ENCODE assay signal across 8 mouse cellular contexts in genomic region chr2:73572539-73573372, GRCm38 (mm10). TPM values are rescaled to one million over a fixed set of nuclear protein-coding genes. Genes with fewer than 3 reads are reported as not detected.
A peak's percentile ranks its signal among the peaks of the same experiment; 100 is the strongest.
DNase-seq lines count a peak whose midpoint lies in the region; ATAC-seq and TF ChIP-seq lines count a peak whose summit lies in the region.

No protein-coding gene starts in this region.

- no peak for TF ChIP-seq POLR2A in embryonic fibroblast, embryonic 13.5 days (IDR thresholded peaks at IDR 0.05; ENCODE audit: low read depth, low read length)
- no peak for TF ChIP-seq POLR2A in myocyte (IDR thresholded peaks at IDR 0.05; ENCODE audit: insufficient read length, low read depth)
- no peak for TF ChIP-seq POLR2A in testis, adult 2 months (IDR thresholded peaks at IDR 0.05; ENCODE audit: control insufficient read depth, low read depth, low read length)

- H3K27me3 ChIP-seq in E14TG2a.4 (ENCODE audit: insufficient read depth, low read length) (peaks cover 6% of the 10 kb centered on the region; the same call in 1 of the 2 replicates), myocyte (ENCODE audit: control insufficient read depth, insufficient read depth, insufficient read length) (no peaks in the 10 kb centered on the region)
- no peaks in the 10 kb centered on the region for H3K27me3 ChIP-seq in heart, embryonic 11.5 days (ENCODE audit: control insufficient read depth, insufficient read depth, low read length)
- H3K27me3 ChIP-seq in limb, embryonic 12.5 days = no peaks in the 10 kb centered on the region
- H3K27me3 ChIP-seq in testis, adult 2 months (ENCODE audit: control insufficient read depth, insufficient read depth, low read length) = no peaks in the 10 kb centered on the region

- no peaks in the 10 kb centered on the region for H3K9me3 ChIP-seq in E14TG2a.4 (ENCODE audit: low read length)
- H3K9me3 ChIP-seq in heart, embryonic 11.5 days (replicated peaks; ENCODE audit: control insufficient read depth, low read length) = no peaks in the 10 kb centered on the region
- no peaks in the 10 kb centered on the region for H3K9me3 ChIP-seq in limb, embryonic 12.5 days

- H3K4me2 ChIP-seq in heart, embryonic 11.5 days = peak overlapping the region; percentile 1; the same call in 1 of the 2 replicates
- peak overlapping the region; percentile 62 for H3K4me2 ChIP-seq in limb, embryonic 12.5 days
- no peak overlapping the region for H3K4me2 ChIP-seq in myocyte (ENCODE audit: low read depth)

- H3K4me1 ChIP-seq in E14TG2a.4 (replicated peaks; ENCODE audit: low read depth, low read length) = peaks cover 16% of the 10 kb centered on the region; the same call in 1 of the 2 replicates
- H3K4me1 ChIP-seq in embryonic fibroblast, embryonic 13.5 days (ENCODE audit: control insufficient read depth, insufficient read depth, low read length) = peaks cover 5% of the 10 kb centered on the region; the same call in 1 of the 2 replicates
- no peaks in the 10 kb centered on the region for H3K4me1 ChIP-seq in heart, embryonic 11.5 days (ENCODE audit: control insufficient read depth, insufficient read depth, low read length)
- H3K4me1 ChIP-seq in limb, embryonic 12.5 days (replicated peaks) = peaks cover 27% of the 10 kb centered on the region
- H3K4me1 ChIP-seq in testis, adult 2 months (ENCODE audit: control insufficient read depth, insufficient read depth, low read length) = peaks cover 14% of the 10 kb centered on the region

- peak; percentile 33 to 43 for DNase-seq in adrenal gland, postnatal 4 days (ENCODE audit: low spot score in 2 of 2)
- DNase-seq in kidney, adult 9 months = peak; percentile 67

- TF ChIP-seq CTCF in E14TG2a.4 (conservative IDR thresholded peaks at IDR 0.05; ENCODE audit: low read length) = peak; percentile 92
- TF ChIP-seq CTCF in embryonic fibroblast, embryonic 13.5 days (IDR thresholded peaks at IDR 0.05; ENCODE audit: borderline replicate concordance, insufficient read depth, low read length) = peak; percentile 82; the same call in 1 of the 2 replicates
- TF ChIP-seq CTCF in testis, adult 2 months (IDR thresholded peaks at IDR 0.05; ENCODE audit: control insufficient read depth, insufficient read depth, insufficient replicate concordance, low read depth, low read length) = peak; percentile 94; the same call in 1 of the 2 replicates

- H3K4me3 ChIP-seq in E14TG2a.4 (replicated peaks; ENCODE audit: low read length) = no peak overlapping the region
- no peak overlapping the region for H3K4me3 ChIP-seq in embryonic fibroblast, embryonic 13.5 days (ENCODE audit: insufficient read depth, low read length)
- no peak overlapping the region for H3K4me3 ChIP-seq in heart, embryonic 11.5 days (ENCODE audit: low read depth, low read length)
- H3K4me3 ChIP-seq in limb, embryonic 12.5 days (replicated peaks) = peak overlapping the region; percentile 35
- H3K4me3 ChIP-seq in myocyte = no peak overlapping the region
- peak overlapping the region; percentile 30; the same call in 1 of the 2 replicates for H3K4me3 ChIP-seq in testis, adult 2 months (ENCODE audit: control insufficient read depth, low read depth, low read length)

- H3K9ac ChIP-seq in heart, embryonic 11.5 days (ENCODE audit: low read depth, low read length) = no peak overlapping the region
- peak overlapping the region; percentile 34; the same call in 1 of the 2 replicates for H3K9ac ChIP-seq in limb, embryonic 12.5 days (replicated peaks)

- H3K27ac ChIP-seq in embryonic fibroblast, embryonic 13.5 days (ENCODE audit: insufficient read depth, low read length) = 0 out of 2 replicates have a peak overlapping the region, but pooled peaks have one; percentile 16
- H3K27ac ChIP-seq in heart, embryonic 11.5 days (ENCODE audit: low read depth, low read length) = no peak overlapping the region
- H3K27ac ChIP-seq in limb, embryonic 12.5 days = peak overlapping the region; percentile 68
- no peak overlapping the region for H3K27ac ChIP-seq in testis, adult 2 months (ENCODE audit: control insufficient read depth, insufficient read depth, low read depth, low read length)

- no peak overlapping the region for H3ac ChIP-seq in myocyte (ENCODE audit: control insufficient read depth, insufficient read length)

- no peaks in the 10 kb centered on the region for H3K36me3 ChIP-seq in E14TG2a.4 (ENCODE audit: insufficient read depth, low read length)
- no peaks in the 10 kb centered on the region for H3K36me3 ChIP-seq in heart, embryonic 11.5 days (ENCODE audit: control insufficient read depth, insufficient read depth, low read length)
- no peaks in the 10 kb centered on the region for H3K36me3 ChIP-seq in limb, embryonic 12.5 days
- peaks cover 35% of the 10 kb centered on the region for H3K36me3 ChIP-seq in myocyte (ENCODE audit: control insufficient read depth, insufficient read depth)
- H3K36me3 ChIP-seq in testis, adult 2 months (ENCODE audit: control insufficient read depth, insufficient read depth, low read length) = no peaks in the 10 kb centered on the region

- ATAC-seq in heart, embryonic 11.5 days (replicated peaks; ENCODE audit: insufficient number of reproducible peaks, low FRiP score, low TSS enrichment) = no peak; the same call in 1 of the 2 replicates
- peak; percentile 66; the same call in 1 of the 2 replicates for ATAC-seq in limb, embryonic 12.5 days (ENCODE audit: insufficient number of reproducible peaks, insufficient read depth, low FRiP score, low TSS enrichment, low read depth)

- H3K79me2 ChIP-seq in myocyte (ENCODE audit: control insufficient read depth, insufficient read depth) = peaks cover 36% of the 10 kb centered on the region

- WGBS in heart, embryonic 11.5 days (ENCODE audit: insufficient replicate concordance) = 29% methylated on average over 23 of the region's 23 CpGs
- 6% methylated on average over 23 of the region's 23 CpGs for WGBS in limb, embryonic 12.5 days

TF ChIP-seq in myocyte, 11 proteins besides CTCF, POLR2A, EP300 and RAD21:
- TF ChIP-seq MYOD1 (IDR thresholded peaks at IDR 0.05; ENCODE audit: control insufficient read depth in 1 of 3, insufficient read length in 2 of 3, low read depth in 2 of 3) (peak in 2 of 3 experiments; percentile 2 to 45), MAX (IDR thresholded peaks at IDR 0.05; ENCODE audit: low read depth) (no peak), USF1 (IDR thresholded peaks at IDR 0.05; ENCODE audit: low read depth) (no peak), MYOG (IDR thresholded peaks at IDR 0.05; ENCODE audit: control insufficient read depth in 1 of 3, insufficient read depth in 1 of 3, insufficient read length in 2 of 3, low read depth in 2 of 3) (peak in 1 of 3 experiments; percentile 60)

RNA-seq across cellular contexts. Expression of gene Chrna1, which starts 7.4 kb away (rescaled TPM):
- under 1 TPM; 0.56 to 0.87 TPM for total RNA-seq in adrenal gland, postnatal 4 days (2021)
- 0.19 and 0.37 TPM in 2 replicates for polyA plus RNA-seq in embryonic fibroblast, embryonic 13.5 days (2011; ENCODE audit: insufficient read length, low read depth, missing spikeins)
- polyA plus RNA-seq in heart, embryonic 11.5 days (2014; fragmentation: Nextera tagmentation; extraction: Ambion mirVana) = 0.15 and 0.33 TPM in 2 replicates
- polyA plus RNA-seq in limb, embryonic 12.5 days (2016; fragmentation: Nextera tagmentation; extraction: Ambion mirVana) = 7.9 and 8.6 TPM in 2 replicates
- polyA plus RNA-seq in myocyte (2012; fragmentation: generic; extraction: Trizol) = 391 TPM
- polyA plus RNA-seq in testis, adult 2 months (2012; rRNA removed) = 0.12 and 0.13 TPM in 2 replicates

RNA-seq across cellular contexts. Expression of gene Wipf1, which starts 43.2 kb away (rescaled TPM):
- total RNA-seq in adrenal gland, postnatal 4 days (2021) = 10 to 100 TPM; 20.4 to 22.1 TPM
- 31.9 and 37.6 TPM in 2 replicates for polyA plus RNA-seq in embryonic fibroblast, embryonic 13.5 days (2011; ENCODE audit: insufficient read length, low read depth, missing spikeins)
- 6.3 and 7.8 TPM in 2 replicates for polyA plus RNA-seq in heart, embryonic 11.5 days (2014; fragmentation: Nextera tagmentation; extraction: Ambion mirVana)
- polyA plus RNA-seq in limb, embryonic 12.5 days (2016; fragmentation: Nextera tagmentation; extraction: Ambion mirVana) = 16.1 and 17.7 TPM in 2 replicates
- polyA plus RNA-seq in myocyte (2012; fragmentation: generic; extraction: Trizol) = 13.7 TPM
- 0.40 and 0.51 TPM in 2 replicates for polyA plus RNA-seq in testis, adult 2 months (2012; rRNA removed)

Comparison
In these comparisons a context has a peak if more than half of its experiments do, and no peak if none do; other contexts are left out.
1. H3K4me3 ChIP-seq: peak in limb, embryonic 12.5 days (single experiment) and testis, adult 2 months (single experiment); none in E14TG2a.4 (single experiment), embryonic fibroblast, embryonic 13.5 days (single experiment), heart, embryonic 11.5 days (single experiment) and myocyte (single experiment).
2. H3K27ac ChIP-seq: peak in embryonic fibroblast, embryonic 13.5 days (single experiment) and limb, embryonic 12.5 days (single experiment); none in heart, embryonic 11.5 days (single experiment) and testis, adult 2 months (single experiment).
3. RNA of gene Chrna1, which starts 7.4 kb away (polyA plus RNA-seq): 391 TPM in myocyte (single experiment); 7.9 to 8.6 TPM in limb, embryonic 12.5 days, 0.15 to 0.33 TPM in heart, embryonic 11.5 days, 0.19 to 0.37 TPM in embryonic fibroblast, embryonic 13.5 days and 0.12 to 0.13 TPM in testis, adult 2 months; every median in the first group is over 10 times any median in the second.
4. Peak in every context shown above with its lines, with median percentiles within 50 percentile points of each other: CTCF ChIP-seq.